Mouse (Mus musculus) gastrocnemius, postnatal 4 days (tissue): ENCODE measurements around the gene Rbp3. TPM values are rescaled to one million over a fixed set of nuclear protein-coding genes. Genes with fewer than 3 reads are reported as not detected.

ENCODE experiments used
- DNase-seq, 2 experiments: peaks; one replicate each; pipeline ENCODE4 v3.0.0; 2021 to 2022; ENCODE audit warnings: low spot score in 2 of 2, mixed read lengths in 2 of 2
- total RNA-seq, 2 experiments: library from RNA; stranded (reverse); gene quantifications; 2 replicates each; pipeline ENCODE4 v1.2.3; 2021

Rbp3 gene
- total RNA-seq, 2 experiments from 2014 or later, result not detected

DNA sequence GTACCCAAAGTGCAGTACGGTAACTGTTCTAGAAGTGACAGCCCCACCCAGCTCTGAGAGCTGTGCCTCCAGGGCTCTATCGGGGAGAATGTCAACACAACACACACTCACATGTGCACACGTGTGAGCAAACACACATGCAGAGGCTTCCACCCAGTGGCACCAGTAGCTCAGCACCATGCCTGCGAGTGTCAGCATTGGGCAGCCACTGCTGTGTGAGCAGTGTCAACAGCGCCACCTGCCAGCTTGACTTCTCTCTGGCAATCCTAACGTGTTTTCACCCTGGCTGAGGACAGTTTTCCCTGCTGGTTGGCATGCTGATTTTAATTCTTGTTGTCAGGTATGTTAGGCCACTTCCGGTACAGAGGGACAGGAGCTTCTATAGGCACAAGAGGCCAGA is 18.9 kb downstream of the Rbp3 start:
- no peak for DNase-seq

DNA sequence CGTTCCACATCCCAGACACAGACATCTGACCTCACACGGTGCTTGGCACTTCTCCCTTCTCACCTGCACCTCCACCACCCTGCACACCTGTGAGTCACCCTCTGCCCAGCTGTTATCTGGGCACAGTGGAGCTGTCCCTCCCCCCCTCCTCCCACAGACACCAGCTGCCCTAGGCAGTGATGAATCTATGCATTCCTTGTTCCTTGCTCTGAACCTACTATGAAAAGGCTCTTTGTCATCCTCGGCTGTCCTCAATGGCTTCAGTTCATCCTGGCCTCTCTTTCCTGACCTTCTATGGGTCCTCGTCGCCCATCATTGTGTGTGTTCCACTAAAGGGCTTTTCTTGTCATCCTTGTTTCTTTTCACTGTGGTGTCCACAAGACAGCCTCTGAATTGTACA is 20.9 kb downstream of the Rbp3 start:
- no peak for DNase-seq

DNA sequence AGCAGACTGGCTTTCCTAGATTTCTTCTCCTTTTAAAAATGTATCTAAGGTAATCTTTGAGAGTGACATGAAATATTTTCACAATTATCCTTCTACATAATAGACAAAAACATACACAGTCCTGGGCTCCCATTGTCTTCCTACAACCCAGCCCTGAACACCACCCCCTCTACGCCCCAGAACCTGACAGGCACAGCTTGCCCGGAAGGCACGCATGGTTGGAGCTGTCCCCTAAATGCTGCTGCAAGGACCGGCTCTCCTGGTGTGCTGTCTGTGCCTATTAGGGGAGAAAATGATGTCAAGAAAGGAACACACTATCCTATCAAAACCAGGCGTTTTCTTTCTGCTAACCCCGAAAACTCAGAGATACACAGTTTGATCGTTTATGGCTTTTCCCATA is 23.9 kb downstream of the Rbp3 start:
- DNase-seq, result no peak

DNA sequence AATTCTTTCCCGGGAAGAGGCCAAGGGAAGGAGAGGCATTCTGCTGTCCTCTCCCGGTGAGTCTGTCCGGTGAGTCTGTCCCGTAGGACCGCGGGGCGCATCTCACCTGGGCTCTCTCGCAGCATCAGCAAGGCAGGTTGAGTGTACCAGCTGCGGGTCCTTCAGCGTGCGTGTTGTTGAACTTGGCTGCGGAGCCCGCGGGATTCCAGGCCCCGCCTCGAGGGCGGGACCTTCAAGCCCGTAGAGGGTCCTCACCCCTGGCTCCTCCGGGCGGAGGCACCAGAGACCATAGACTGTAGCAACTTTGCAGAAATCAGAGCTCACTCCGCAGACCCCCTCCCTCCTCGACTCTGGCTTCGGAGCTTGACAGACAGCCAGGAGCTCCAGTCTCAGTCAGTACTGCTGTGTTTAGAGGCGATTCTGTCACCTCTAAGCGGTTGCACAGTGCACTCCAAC is 24.8 kb downstream of the Rbp3 start, which contains the start of gene Zfp488:
Gene Zfp488 (minus strand): TSS at position 161 of the 456 bp plus-strand sequence.
- no peak for DNase-seq

DNA sequence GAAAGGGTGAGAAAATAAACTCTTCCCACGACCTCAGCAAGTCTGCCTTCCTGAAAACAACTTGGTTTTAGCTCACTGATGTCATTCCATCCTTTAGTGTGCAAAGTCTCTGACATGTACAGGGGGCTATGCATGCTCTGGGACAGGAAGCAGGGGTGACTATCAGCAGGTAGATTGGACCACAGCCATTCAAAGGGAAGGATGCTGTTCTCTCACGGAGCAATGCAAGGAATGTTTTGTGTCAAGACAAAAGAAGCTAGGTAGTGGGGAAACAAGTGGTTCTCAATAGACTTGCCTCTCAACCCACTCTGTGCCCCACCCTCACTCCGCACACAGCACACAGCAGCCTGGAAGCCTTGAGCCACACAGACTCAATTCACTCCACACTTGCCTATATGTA is 35.4 kb downstream of the Rbp3 start:
- DNase-seq, result no peak

DNA sequence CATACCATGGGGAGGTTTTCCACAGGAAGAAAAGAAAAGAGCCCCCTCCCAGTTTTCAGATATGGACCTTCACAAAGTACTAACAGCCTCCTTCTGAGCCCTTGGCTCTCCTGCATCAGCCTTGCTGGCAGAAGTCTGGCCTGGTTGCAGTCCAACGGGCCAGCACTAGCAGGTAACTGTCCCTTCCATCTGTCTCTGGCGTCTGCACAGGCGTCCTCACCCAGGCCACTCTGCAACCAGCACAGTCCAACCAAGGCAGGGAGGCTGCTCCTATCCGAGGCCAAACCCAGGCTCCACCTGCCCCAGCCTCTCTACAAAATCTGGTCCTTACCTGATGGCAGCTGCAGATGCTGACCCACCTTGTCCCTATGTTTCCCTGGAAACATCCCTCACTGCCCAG is 38.2 kb downstream of the Rbp3 start:
- no peak for DNase-seq

DNA sequence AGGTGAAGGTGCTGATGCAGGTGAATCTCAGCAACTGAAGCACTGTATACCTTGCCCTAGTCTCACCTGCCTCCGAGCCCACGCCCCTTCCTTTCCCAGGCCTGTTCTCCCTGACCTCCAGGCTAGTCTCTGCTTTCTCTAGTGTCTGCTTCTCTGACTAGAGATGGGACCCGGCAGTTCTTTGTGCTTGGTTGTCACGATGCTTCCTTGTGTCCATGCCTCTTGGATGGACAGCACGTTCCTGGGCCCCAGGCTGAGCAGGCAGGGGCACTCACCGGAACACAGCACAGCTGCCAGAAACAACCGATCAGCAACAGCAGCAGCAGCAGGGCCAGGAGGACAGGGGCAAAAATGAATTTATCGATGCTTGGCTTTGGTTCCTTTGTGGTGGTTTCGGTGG is 39.2 kb downstream of the Rbp3 start:
- DNase-seq, result no peak

DNA sequence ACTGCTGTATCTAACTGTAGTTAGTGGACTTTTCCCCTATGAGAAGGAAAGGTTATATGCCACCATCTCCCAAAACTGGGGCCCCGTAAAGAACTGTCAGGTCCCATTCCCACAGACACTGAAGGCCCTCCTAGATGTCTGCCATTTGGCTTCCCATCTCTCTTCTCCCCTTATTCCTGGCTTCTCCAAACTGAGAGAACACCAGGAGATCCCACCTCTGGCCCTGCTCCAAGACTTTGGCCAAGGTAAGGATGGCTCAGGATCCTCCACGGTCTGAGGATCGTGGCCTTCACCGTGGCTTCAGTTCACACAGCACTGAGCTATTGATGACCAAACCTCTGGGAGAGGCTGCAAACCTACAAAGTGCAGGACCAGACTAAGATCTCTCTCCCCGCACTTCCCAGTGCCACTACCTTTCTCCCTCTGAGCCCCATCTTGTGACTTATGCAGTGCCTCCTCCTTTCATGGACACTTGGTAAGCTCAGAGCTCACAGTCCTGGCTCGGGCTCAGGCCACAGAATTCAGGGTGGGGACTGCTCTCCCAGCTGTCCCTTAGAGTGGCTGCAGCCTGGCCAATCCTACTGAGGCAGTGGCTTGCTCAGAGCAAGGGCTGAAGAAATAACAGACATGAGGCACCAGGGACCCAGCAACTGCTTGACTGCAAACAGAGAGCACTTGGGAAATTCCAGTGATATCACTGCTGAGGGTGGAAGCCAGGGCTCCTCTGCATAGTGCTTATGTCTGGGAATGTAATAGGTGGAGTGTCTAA is 39.9 kb downstream of the Rbp3 start:
- DNase-seq, result no peak

DNA sequence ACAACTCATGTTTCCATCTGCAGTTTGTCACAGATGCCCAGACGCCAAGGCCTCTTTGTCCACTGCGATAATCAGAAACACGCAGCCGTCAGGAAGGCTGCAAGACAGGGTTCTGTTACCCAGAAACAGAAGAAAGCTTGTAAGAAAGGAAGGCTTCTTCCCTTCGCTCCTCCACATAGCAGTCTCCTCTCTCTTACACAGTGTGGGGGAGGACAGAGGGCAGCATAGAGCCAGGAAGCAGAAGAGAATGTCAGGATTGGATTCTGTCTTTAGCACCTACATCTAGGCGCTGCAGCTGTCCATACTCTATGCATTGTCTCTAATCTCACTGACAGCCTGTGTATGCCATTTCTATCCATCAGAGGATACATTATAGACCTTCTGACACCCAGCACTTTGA is 43.6 kb downstream of the Rbp3 start:
- DNase-seq, result no peak

DNA sequence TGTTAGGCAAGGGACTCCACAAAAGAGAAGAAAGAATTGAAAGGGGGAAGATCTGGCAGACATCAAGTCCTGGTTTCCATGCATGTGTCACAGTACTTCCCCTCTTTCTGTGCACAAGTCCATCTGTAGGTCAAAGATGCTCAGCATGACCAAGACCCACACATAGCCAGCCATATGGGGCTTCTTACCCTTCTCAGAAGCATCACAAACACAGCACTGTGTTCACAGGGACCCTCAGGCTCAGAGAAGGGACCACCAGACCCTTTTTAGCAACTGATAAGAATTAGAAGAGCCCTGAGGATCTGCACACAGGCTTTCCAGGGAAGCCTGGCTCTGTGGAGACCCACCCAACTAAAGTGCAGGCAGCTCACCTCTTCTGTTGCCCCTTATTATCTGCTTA is 46.3 kb downstream of the Rbp3 start:
- no peak for DNase-seq

DNA sequence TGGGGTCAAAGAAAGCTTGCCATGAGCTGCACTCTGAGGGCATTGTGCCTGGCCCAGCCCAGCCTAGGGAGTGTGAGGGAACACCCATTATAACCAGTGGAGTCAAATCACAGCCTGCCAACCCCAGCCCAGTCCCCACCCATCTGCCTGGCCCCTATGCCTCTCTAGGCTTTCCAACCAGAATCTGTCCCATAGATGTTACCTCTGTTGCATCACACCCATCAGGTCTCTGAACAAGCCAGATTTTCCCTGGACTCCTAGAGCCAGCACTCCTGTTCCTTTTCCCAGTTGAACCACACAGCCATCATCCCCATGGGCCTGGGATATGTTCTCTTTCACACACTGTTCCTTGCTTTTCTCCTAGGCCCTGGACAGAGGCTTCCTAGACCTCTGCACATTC is 47.6 kb downstream of the Rbp3 start:
- no peak for DNase-seq

DNA sequence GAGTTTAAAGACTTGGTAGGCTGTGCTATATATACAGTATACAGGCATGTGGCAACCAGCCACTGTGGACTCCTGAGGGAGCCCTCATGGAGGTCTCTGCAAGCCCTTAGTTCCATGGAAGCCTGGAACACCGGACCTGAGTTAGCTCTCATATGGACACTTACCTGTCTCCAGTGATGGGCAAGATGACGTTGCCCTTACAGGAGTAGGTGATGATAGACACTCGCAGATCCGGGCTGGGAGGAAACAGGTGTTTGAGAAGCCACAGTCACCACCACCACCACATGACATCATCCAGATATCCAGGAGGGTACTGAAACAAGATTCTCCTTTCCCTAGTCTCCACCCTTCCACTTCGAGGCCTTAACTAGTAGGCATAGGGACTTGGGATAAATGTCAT is 48.6 kb downstream of the Rbp3 start:
- DNase-seq, result no peak

Other genes with a start within 250 kb of the Rbp3 start
- gene Gdf10, start 30.4 kb upstream of the Rbp3 start, total RNA-seq, result 1 to 10 TPM; 3.5 to 5.0 TPM
- not detected for gene Gdf2, start 13.0 kb upstream of the Rbp3 start, total RNA-seq
- under 1 TPM; 0.18 to 0.29 TPM for gene Zfp488, start 24.8 kb downstream of the Rbp3 start, total RNA-seq
- gene Gm30083, start 61.2 kb downstream of the Rbp3 start, total RNA-seq, result not detected
- under 1 TPM in 1 of 2 experiments, not detected in 1; 0.13 TPM for gene Gm5460, start 62.8 kb downstream of the Rbp3 start, total RNA-seq
- not detected for gene Antxrl, start 98.7 kb downstream of the Rbp3 start, total RNA-seq
- gene Anxa8, start 132.0 kb downstream of the Rbp3 start, total RNA-seq, result 1 to 10 TPM; 2.2 to 3.1 TPM
- not detected for gene A630023A22Rik, start 148.8 kb downstream of the Rbp3 start, total RNA-seq
- under 1 TPM; 0.13 to 0.17 TPM for gene Npy4r, start 198.5 kb downstream of the Rbp3 start, total RNA-seq
- gene Gprin2, start 247.7 kb downstream of the Rbp3 start, total RNA-seq, result 1 to 10 TPM; 1.0 to 1.5 TPM